Mouse (Mus musculus) heart, adult 2 months (tissue): ENCODE measurements around the gene Dnhd1.
A peak's percentile ranks its signal among the peaks of the same experiment; 100 is the strongest.

ENCODE experiments used
- CTCF ChIP-seq: fragments of 200-600 bp; IDR thresholded peaks from 2 replicates; pipeline ENCODE4 v1.8.1; 2022; ENCODE audit warnings: antibody characterized with exemption, mild to moderate bottlenecking, moderate library complexity
- POLR2A ChIP-seq: fragments of 200-500 bp; IDR thresholded peaks from 2 replicates; pipeline ENCODE4 v1.6.1; 2011; ENCODE audit warnings: mild to moderate bottlenecking, low read depth, low read length, control low read depth; ENCODE audit not compliant: insufficient read depth

DNA sequence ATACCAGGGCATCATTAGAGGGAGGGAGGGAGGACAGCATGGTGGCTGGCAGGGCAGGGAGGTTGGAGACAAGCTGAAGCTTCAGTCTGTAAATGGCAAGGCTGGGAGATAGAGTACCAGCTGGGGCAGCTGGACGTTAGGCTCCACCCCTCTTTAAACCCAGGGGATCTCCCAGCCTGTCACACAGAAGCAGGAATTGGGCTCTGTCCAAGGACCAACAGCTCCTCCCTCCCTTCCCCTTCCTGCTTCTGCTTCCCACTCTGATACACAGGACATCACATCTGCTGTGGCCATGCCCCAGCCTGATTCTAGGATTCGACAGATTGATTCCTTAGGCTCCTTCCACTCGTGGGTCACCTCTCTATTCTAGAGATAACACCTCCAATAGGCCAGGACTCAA, 22.0 kb upstream of the Dnhd1 start:
- TF ChIP-seq CTCF (no peak), POLR2A (peak; percentile 52)
